Mouse (Mus musculus): ENCODE measurements around the gene Tceal1.
"Not testable (repeated sequence)": the region's sequence is repeated elsewhere in the genome, so short reads cannot be mapped to it uniquely, and the experiment has no call there.

Gene Tceal1

GRCm38 (mm10) chrX:136707446-136708167, at the start of gene Tceal1:
TSS of gene Tceal1 (plus strand) at chrX:136707982.
- DNase-seq (ENCODE audit: low spot score), result no peak

- DNase-seq (ENCODE audit: low spot score), result no peak
Observed at GRCm38 (mm10) chrX:136666281-136666706, 41.5 kb upstream of the Tceal1 start.

GRCm38 (mm10) chrX:136666762-136667464, 40.9 kb upstream of the Tceal1 start:
- DNase-seq (ENCODE audit: low spot score), result not testable (repeated sequence)

- no peak for DNase-seq (ENCODE audit: low spot score)
Observed at GRCm38 (mm10) chrX:136668794-136669193, 39.0 kb upstream of the Tceal1 start.

- no peak for DNase-seq (ENCODE audit: low spot score)
Observed at GRCm38 (mm10) chrX:136680989-136681388, 26.8 kb upstream of the Tceal1 start.

- not testable (repeated sequence) for DNase-seq (ENCODE audit: low spot score)
Observed at GRCm38 (mm10) chrX:136691606-136692293, 16.0 kb upstream of the Tceal1 start.

GRCm38 (mm10) chrX:136692294-136692675, 15.5 kb upstream of the Tceal1 start:
- no peak for DNase-seq (ENCODE audit: low spot score)

GRCm38 (mm10) chrX:136693196-136693595, 14.6 kb upstream of the Tceal1 start:
- no peak for DNase-seq (ENCODE audit: low spot score)

GRCm38 (mm10) chrX:136708168-136708681, 443 bp downstream of the Tceal1 start:
- DNase-seq (ENCODE audit: low spot score), result no peak

- DNase-seq (ENCODE audit: low spot score), result no peak
Observed at GRCm38 (mm10) chrX:136708782-136709181, 1.0 kb downstream of the Tceal1 start.

- DNase-seq (ENCODE audit: low spot score), result not testable (repeated sequence)
Observed at GRCm38 (mm10) chrX:136714742-136715474, 7.1 kb downstream of the Tceal1 start.

- DNase-seq (ENCODE audit: low spot score), result no peak
Observed at GRCm38 (mm10) chrX:136732016-136732415, 24.2 kb downstream of the Tceal1 start.

- DNase-seq (ENCODE audit: low spot score), result no peak
Observed at GRCm38 (mm10) chrX:136740087-136740790, 32.5 kb downstream of the Tceal1 start.

GRCm38 (mm10) chrX:136740791-136741650, 33.2 kb downstream of the Tceal1 start:
- DNase-seq (ENCODE audit: low spot score), result peak; percentile 82

GRCm38 (mm10) chrX:136741651-136742201, 33.9 kb downstream of the Tceal1 start:
- peak; percentile 73 for DNase-seq (ENCODE audit: low spot score)

GRCm38 (mm10) chrX:136742241-136742640, 34.5 kb downstream of the Tceal1 start:
- DNase-seq (ENCODE audit: low spot score), result no peak

GRCm38 (mm10) chrX:136742661-136743103, 34.9 kb downstream of the Tceal1 start:
- DNase-seq (ENCODE audit: low spot score), result peak; percentile 6

- no peak for DNase-seq (ENCODE audit: low spot score)
Observed at GRCm38 (mm10) chrX:136743459-136743858, 35.7 kb downstream of the Tceal1 start, which contains the start of gene Morf4l2. TSS of gene Morf4l2 (minus strand) at chrX:136743690.

GRCm38 (mm10) chrX:136744663-136745062, 36.9 kb downstream of the Tceal1 start:
- no peak for DNase-seq (ENCODE audit: low spot score)

- DNase-seq (ENCODE audit: low spot score), result no peak
Observed at GRCm38 (mm10) chrX:136749329-136749728, 41.5 kb downstream of the Tceal1 start.
